Mouse (Mus musculus) limb, embryonic 10.5 days (tissue): ENCODE data around the gene Ap3d1. TPM values are rescaled to one million over a fixed set of nuclear protein-coding genes. Genes with fewer than 3 reads are reported as not detected.

Experiments
- DNase-seq: peaks from one replicate; pipeline ENCODE4 v3.0.0-alpha.2; 2017; ENCODE audit warnings: low spot score
- H3K27ac ChIP-seq: fragments of 300-500 bp; sonication (generic); 2 replicates; pipeline ENCODE4 v1.5.1; 2016; ENCODE audit warnings: mild to moderate bottlenecking
- H3K27me3 ChIP-seq: fragments of 300-500 bp; sonication (generic); 2 replicates; pipeline ENCODE4 v1.6.1; 2016; ENCODE audit warnings: low read depth, mild to moderate bottlenecking; ENCODE audit not compliant: poor library complexity, severe bottlenecking
- H3K36me3 ChIP-seq: fragments of 300-500 bp; sonication (generic); 2 replicates; pipeline ENCODE4 v1.6.1; 2016; ENCODE audit warnings: mild to moderate bottlenecking, moderate library complexity
- H3K4me1 ChIP-seq: fragments of 300-500 bp; sonication (generic); 2 replicates; pipeline ENCODE4 v1.6.1; 2016
- H3K4me3 ChIP-seq: fragments of 300-500 bp; sonication (generic); 2 replicates; pipeline ENCODE4 v1.5.1; 2016; ENCODE audit warnings: mild to moderate bottlenecking, moderate library complexity
- H3K9me3 ChIP-seq: fragments of 300-500 bp; sonication (generic); replicated peaks from 2 replicates; pipeline ENCODE4 v1.6.1; 2016; ENCODE audit warnings: mild to moderate bottlenecking
- WGBS: fragments of 180-500 bp; shearing (Covaris S2); methylation state at CpG from one replicate; pipeline ENCODE4 v1.1.7; 2016; 5-methylcytosine and 5-hydroxymethylcytosine counted together
- polyA plus RNA-seq: library from polyadenylated mRNA; unstranded; fragments of >200 nt; fragmentation: Nextera tagmentation; extraction: Ambion mirVana; gene quantifications from 2 replicates; pipeline ENCODE4 v1.2.1, GENCODE M21; 2016

Gene Ap3d1
- polyA plus RNA-seq, 1 experiment from 2014 or later: 60.6 TPM

DNA sequence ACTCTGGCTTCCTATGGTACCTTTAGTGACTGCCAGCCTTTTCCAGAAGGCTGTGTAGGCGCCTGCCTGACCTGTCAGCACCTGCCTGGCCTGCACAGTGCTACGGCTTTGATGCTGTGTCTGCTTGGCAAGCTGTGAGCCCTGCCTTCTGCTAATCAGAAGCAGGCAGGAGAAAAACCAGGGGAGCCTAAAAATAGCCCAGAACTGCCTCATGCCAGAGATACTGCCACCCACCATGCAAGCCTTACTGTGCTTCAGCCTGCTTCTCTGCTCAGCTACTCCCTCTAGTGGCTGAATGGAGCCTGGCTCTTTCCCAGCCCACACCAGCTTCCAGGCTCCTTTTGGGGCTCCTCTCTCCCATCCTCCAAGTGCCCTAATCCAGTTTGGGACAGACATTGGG lies 32.5 kb upstream of the Ap3d1 start:
- Histone ChIP-seq H3K27ac (peak overlapping the region; percentile 27; the same call in 1 of the 2 replicates), H3K9me3 (no peaks in the 10 kb centered on the region), H3K4me1 (peaks cover 19% of the 10 kb centered on the region), H3K36me3 (peaks cover 100% of the 10 kb centered on the region), H3K4me3 (no peak overlapping the region), H3K27me3 (no peaks in the 10 kb centered on the region)
- WGBS: 27% methylated on average over 2 of the region's 2 CpGs
- DNase-seq: peak; percentile 75

DNA sequence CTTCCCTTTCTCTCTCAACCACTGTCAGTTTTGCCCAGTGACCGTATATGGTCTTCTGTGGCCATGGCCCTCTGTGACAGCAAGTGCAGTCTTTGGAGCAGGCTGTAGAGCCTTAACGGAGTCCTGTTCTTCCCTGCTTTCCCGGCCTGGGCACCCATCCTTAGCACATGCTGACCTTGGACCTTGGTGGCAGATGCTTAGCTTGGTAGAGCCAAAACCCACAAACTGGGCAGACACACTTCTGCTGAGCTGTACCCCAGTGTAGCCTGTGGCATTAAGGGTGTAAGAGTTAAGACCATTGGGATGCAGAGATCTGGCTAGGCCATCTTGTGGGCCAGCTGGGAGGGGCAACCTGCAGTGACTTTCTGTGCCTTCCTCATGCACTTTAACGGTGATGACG lies 31.8 kb upstream of the Ap3d1 start:
- Histone ChIP-seq H3K9me3 (no peaks in the 10 kb centered on the region), H3K4me1 (peaks cover 19% of the 10 kb centered on the region), H3K27ac (peak overlapping the region; percentile 27), H3K36me3 (peaks cover 100% of the 10 kb centered on the region), H3K4me3 (no peak overlapping the region), H3K27me3 (no peaks in the 10 kb centered on the region)
- 90% methylated on average over 5 of the region's 5 CpGs for WGBS
- no peak for DNase-seq

- H3K27ac ChIP-seq: no peak overlapping the region
- no peaks in the 10 kb centered on the region for H3K27me3 ChIP-seq
- WGBS: 91% methylated on average over 6 of the region's 6 CpGs
- peaks cover 97% of the 10 kb centered on the region for H3K36me3 ChIP-seq
- no peaks in the 10 kb centered on the region for H3K9me3 ChIP-seq
- H3K4me1 ChIP-seq: peaks cover 6% of the 10 kb centered on the region; the same call in 1 of the 2 replicates
- no peak overlapping the region for H3K4me3 ChIP-seq
- no peak for DNase-seq
Measured at GRCm38 (mm10) chr10:80768365-80768764, 26.3 kb upstream of the Ap3d1 start.

- Histone ChIP-seq H3K4me1 (peaks cover under 1% of the 10 kb centered on the region; the same call in 1 of the 2 replicates), H3K9me3 (no peaks in the 10 kb centered on the region), H3K36me3 (peaks cover 83% of the 10 kb centered on the region), H3K27ac (no peak overlapping the region), H3K27me3 (no peaks in the 10 kb centered on the region), H3K4me3 (0 out of 2 replicates have a peak overlapping the region, but pooled peaks have one; percentile 14)
- DNase-seq: no peak
- 84% methylated on average over 10 of the region's 10 CpGs for WGBS
Measured at GRCm38 (mm10) chr10:80766161-80766815, 24.2 kb upstream of the Ap3d1 start.

DNA sequence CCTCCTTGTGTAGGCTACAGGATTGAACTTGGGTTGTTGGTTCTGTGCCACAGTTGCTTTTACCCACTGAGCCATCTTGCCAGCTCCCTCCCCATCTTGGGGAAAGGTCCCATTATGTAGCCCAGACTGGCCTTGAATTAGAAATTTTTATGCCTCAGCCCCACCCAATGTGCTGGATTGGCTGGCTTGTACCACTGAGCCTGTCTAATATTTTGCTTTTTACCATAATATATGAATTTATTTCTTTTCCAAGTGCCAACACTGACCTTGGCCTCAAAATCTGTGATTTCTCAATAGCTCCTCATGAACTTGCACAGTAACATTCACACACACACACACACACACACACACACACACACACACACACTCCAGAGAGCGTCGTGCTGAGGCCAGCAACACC lies 23.7 kb upstream of the Ap3d1 start:
- peaks cover 77% of the 10 kb centered on the region for H3K36me3 ChIP-seq
- DNase-seq: no peak
- peaks cover 6% of the 10 kb centered on the region; the same call in 1 of the 2 replicates for H3K4me1 ChIP-seq
- H3K9me3 ChIP-seq: no peaks in the 10 kb centered on the region
- no peak overlapping the region for H3K4me3 ChIP-seq
- WGBS: 94% methylated on average over 2 of the region's 2 CpGs
- no peaks in the 10 kb centered on the region for H3K27me3 ChIP-seq
- no peak overlapping the region for H3K27ac ChIP-seq

- no peaks in the 10 kb centered on the region for H3K9me3 ChIP-seq
- peaks cover 10% of the 10 kb centered on the region for H3K4me1 ChIP-seq
- H3K4me3 ChIP-seq: no peak overlapping the region
- no peak for DNase-seq
- no peak overlapping the region for H3K27ac ChIP-seq
- 97% methylated on average over 2 of the region's 2 CpGs for WGBS
- peaks cover 59% of the 10 kb centered on the region for H3K36me3 ChIP-seq
- H3K27me3 ChIP-seq: no peaks in the 10 kb centered on the region
Measured at GRCm38 (mm10) chr10:80763502-80763901, 21.4 kb upstream of the Ap3d1 start.

- H3K27me3 ChIP-seq: no peaks in the 10 kb centered on the region
- H3K36me3 ChIP-seq: peaks cover 44% of the 10 kb centered on the region
- no peak overlapping the region for H3K4me3 ChIP-seq
- WGBS: 81% methylated on average over 3 of the region's 3 CpGs
- peaks cover 27% of the 10 kb centered on the region for H3K4me1 ChIP-seq
- H3K9me3 ChIP-seq: no peaks in the 10 kb centered on the region
- H3K27ac ChIP-seq: no peak overlapping the region
- DNase-seq: no peak
Measured at GRCm38 (mm10) chr10:80761821-80762220, 19.8 kb upstream of the Ap3d1 start.

DNA sequence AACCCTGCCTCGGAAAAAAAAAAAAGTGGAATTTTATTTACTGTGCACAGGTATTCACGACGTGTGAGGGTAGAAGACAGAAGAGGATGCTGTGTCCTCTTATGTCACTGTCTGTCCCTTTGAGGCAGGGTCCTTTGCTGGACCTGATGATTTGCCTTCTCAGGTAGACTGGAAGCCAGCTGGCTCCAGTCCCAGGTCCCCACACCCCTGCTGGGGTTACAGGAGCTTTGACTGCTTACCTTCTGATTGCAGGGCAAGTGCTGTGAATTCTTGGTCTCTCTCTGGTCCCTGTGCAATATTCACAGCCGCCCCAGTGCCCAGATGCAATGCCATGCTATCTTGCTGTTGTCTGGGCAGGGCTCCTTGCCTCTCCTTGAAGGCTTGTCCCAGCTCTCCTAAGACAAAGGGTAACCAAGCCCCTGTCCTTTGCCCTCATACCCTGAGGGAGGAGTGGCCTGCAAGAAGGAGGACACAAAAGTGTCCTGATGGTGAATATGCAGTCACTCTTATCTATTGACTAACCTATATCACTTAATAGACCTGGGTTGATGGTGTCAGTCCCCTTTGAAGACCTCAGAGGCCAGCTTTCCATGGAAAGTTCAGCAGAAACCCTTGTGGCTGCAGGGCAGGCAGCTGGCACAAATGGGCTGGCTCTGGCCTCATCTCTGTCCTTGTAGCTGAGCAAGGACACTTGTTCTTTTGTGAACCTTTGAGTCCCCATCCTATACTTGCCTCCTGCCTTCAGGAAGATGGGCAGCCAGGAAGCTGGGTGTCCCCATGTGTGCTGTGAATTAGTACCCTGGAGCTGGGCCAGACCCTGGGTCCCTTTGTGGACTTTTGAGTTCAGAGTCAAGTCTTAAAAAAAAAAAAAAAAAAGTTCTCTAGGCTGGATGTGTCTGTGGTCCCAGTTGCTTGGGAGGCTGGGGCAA lies 18.8 kb upstream of the Ap3d1 start:
- Histone ChIP-seq H3K27me3 (no peaks in the 10 kb centered on the region), H3K27ac (no peak overlapping the region), H3K9me3 (no peaks in the 10 kb centered on the region), H3K36me3 (peaks cover 34% of the 10 kb centered on the region), H3K4me3 (no peak overlapping the region), H3K4me1 (peaks cover 37% of the 10 kb centered on the region)
- 83% methylated on average over 4 of the region's 4 CpGs for whole genome bisulfite sequencing
- no peak for DNase-seq

DNA sequence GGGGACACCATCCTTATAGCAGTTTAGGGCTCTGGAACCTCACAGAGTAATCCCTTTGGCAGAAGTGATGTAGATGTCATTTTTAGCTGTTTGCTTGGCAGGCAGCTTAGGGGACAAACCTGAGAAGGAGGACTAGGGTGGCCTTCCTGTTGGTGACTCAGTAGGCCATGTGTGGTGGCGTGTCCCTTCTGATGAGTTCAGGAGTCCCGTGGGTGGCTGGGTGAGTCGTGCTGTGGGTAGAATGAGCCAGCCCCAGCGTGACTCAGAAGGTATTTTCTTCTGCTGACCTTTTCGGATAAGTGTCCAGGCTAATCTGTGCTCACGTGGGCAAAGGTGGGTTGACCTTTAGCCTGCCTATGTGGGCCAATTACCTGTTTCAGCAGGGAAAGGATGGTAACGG lies 16.6 kb upstream of the Ap3d1 start:
- DNase-seq: no peak
- Histone ChIP-seq H3K36me3 (peaks cover 12% of the 10 kb centered on the region), H3K27me3 (no peaks in the 10 kb centered on the region), H3K9me3 (no peaks in the 10 kb centered on the region), H3K4me3 (no peak overlapping the region), H3K27ac (no peak overlapping the region), H3K4me1 (peaks cover 44% of the 10 kb centered on the region)
- 91% methylated on average over 7 of the region's 7 CpGs for WGBS

- WGBS: 35% methylated on average over 5 of the region's 5 CpGs
- Histone ChIP-seq H3K4me3 (peak overlapping the region; percentile 4; the same call in 1 of the 2 replicates), H3K4me1 (peaks cover 44% of the 10 kb centered on the region), H3K36me3 (0 out of 2 replicates have a peak, but pooled peaks cover 4% of the 10 kb centered on the region), H3K27ac (no peak overlapping the region), H3K9me3 (no peaks in the 10 kb centered on the region), H3K27me3 (no peaks in the 10 kb centered on the region)
- peak; percentile 65 for DNase-seq
Measured at GRCm38 (mm10) chr10:80757717-80758116, 15.7 kb upstream of the Ap3d1 start.

- no peak for DNase-seq
- H3K36me3 ChIP-seq: 0 out of 2 replicates have a peak, but pooled peaks cover 4% of the 10 kb centered on the region
- peak overlapping the region; percentile 99 for H3K4me3 ChIP-seq
- 82% methylated on average over 4 of the region's 4 CpGs for WGBS
- H3K27me3 ChIP-seq: no peaks in the 10 kb centered on the region
- no peaks in the 10 kb centered on the region for H3K9me3 ChIP-seq
- H3K27ac ChIP-seq: no peak overlapping the region
- peaks cover 51% of the 10 kb centered on the region for H3K4me1 ChIP-seq
Measured at GRCm38 (mm10) chr10:80756967-80757366, 14.9 kb upstream of the Ap3d1 start.

DNA sequence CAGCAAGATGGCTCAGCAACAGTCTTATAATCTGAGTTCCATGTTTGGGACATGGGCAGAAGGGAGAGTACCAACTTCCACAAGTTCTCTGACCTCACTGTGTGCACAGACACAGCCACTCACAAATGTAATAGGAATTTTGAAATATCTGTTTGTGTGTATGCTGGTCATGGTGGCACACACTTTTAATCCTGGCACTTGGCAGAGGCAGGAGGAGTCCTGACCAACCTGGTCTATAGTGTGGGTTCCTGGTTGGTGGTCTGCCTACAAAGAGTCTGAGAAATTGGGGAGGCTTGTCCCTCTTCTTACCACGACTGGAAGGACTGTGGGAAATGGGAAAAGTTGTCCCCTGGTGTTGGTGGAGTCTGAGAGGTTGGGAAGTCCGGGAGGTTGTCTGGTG lies 14.4 kb upstream of the Ap3d1 start:
- Histone ChIP-seq H3K4me1 (peaks cover 56% of the 10 kb centered on the region), H3K27me3 (no peaks in the 10 kb centered on the region), H3K4me3 (peak overlapping the region; percentile 99), H3K9me3 (no peaks in the 10 kb centered on the region), H3K27ac (no peak overlapping the region), H3K36me3 (0 out of 2 replicates have a peak, but pooled peaks cover 4% of the 10 kb centered on the region)
- DNase-seq: no peak
- WGBS: 76% methylated on average over 2 of the region's 2 CpGs

DNA sequence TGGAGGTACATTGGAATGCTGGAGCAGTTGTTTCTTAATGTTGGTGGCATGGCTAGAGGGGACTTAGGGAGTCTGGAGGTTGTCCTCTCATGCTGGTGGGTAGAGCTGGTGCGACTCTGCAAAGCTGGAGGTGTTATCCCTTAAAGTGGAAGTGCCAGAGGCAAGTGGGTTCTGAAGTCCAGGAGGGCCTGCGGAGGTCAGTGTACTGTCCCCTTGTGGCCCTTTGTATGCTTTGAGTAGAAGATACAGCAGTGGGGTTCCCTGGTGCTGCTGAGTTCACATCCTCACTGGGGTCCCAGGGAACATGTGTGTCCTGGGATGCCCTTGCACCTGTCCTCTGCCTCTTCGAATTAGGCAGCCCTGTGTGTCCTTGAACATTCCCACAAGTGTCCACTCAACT lies 14.0 kb upstream of the Ap3d1 start:
- Histone ChIP-seq H3K4me1 (peaks cover 56% of the 10 kb centered on the region), H3K9me3 (no peaks in the 10 kb centered on the region), H3K36me3 (0 out of 2 replicates have a peak, but pooled peaks cover 4% of the 10 kb centered on the region), H3K27ac (peak overlapping the region; percentile 99), H3K27me3 (no peaks in the 10 kb centered on the region), H3K4me3 (peak overlapping the region; percentile 99)
- DNase-seq: no peak
- 34% methylated on average over 3 of the region's 3 CpGs for WGBS
